Mouse (Mus musculus) forebrain, embryonic 14.5 days (tissue): Measurements from ENCODE around the gene Dact2. TPM values are rescaled to one million over a fixed set of nuclear protein-coding genes. Genes with fewer than 3 reads are reported as not detected.

ENCODE experiments used
- ATAC-seq: fragments of 200-750 bp; cut with Nextera tagmentation; 2 replicates; pipeline ENCODE4 v1.8.0; 2017; ENCODE audit warnings: mild to moderate bottlenecking, moderate library complexity
- DNase-seq: peaks from one replicate; pipeline ENCODE4 v3.0.0-alpha.2; 2015; ENCODE audit warnings: low spot score
- H3K27ac ChIP-seq: fragments of 300-500 bp; sonication (generic); 2 replicates; pipeline ENCODE4 v1.5.1; 2014; ENCODE audit warnings: low read depth, mild to moderate bottlenecking, control low read depth, low read length, moderate library complexity
- H3K27me3 ChIP-seq: fragments of 300-500 bp; sonication (generic); replicated peaks from 2 replicates; pipeline ENCODE4 v1.6.1; 2014; ENCODE audit warnings: low read length, control low read depth, mixed read lengths; ENCODE audit not compliant: control insufficient read depth, insufficient read depth
- H3K36me3 ChIP-seq: fragments of 300-500 bp; sonication (generic); 2 replicates; pipeline ENCODE4 v1.6.1; 2014; ENCODE audit warnings: low read length, control low read depth; ENCODE audit not compliant: control insufficient read depth, insufficient read depth
- H3K4me1 ChIP-seq: fragments of 300-500 bp; sonication (generic); 2 replicates; pipeline ENCODE4 v1.6.1; 2014; ENCODE audit warnings: antibody characterized with exemption, low read length, control low read depth; ENCODE audit not compliant: control insufficient read depth, insufficient read depth
- H3K4me2 ChIP-seq: fragments of 300-500 bp; sonication (generic); 2 replicates; pipeline ENCODE4 v1.6.1; 2014; ENCODE audit warnings: mild to moderate bottlenecking, control low read depth, low read length
- H3K4me3 ChIP-seq: fragments of 300-500 bp; sonication (generic); 2 replicates; pipeline ENCODE4 v1.5.1; 2014; ENCODE audit warnings: low read depth, low read length, control low read depth
- H3K9ac ChIP-seq: fragments of 300-500 bp; sonication (generic); 2 replicates; pipeline ENCODE4 v1.6.1; 2014; ENCODE audit warnings: mild to moderate bottlenecking, low read length, control low read depth, moderate library complexity
- H3K9me3 ChIP-seq: fragments of 300-500 bp; sonication (generic); replicated peaks from 2 replicates; pipeline ENCODE4 v1.6.1; 2016; ENCODE audit warnings: low read length, control low read depth, mixed read lengths; ENCODE audit not compliant: control insufficient read depth
- WGBS: fragments of 180-500 bp; shearing (Covaris S2); extraction: QIAGEN DNeasy Blood & Tissue Kit; methylation state at CpG from one replicate; pipeline ENCODE4 v1.1.7; 2014; 5-methylcytosine and 5-hydroxymethylcytosine counted together
- polyA plus RNA-seq: library from polyadenylated mRNA; unstranded; fragments of >200 nt; fragmentation: Nextera tagmentation; extraction: Ambion mirVana; gene quantifications from 2 replicates; pipeline ENCODE4 v1.2.1, GENCODE M21; 2014

Gene Dact2
- polyA plus RNA-seq, 1 experiment from 2014 or later: 1.4 TPM

- WGBS: 2% methylated on average over 18 of the region's 18 CpGs
- Histone ChIP-seq H3K27me3 (peaks cover 34% of the 10 kb centered on the region), H3K9ac (peak overlapping the region; percentile 65; the same call in 1 of the 2 replicates)
These were observed 1.6 kb downstream of the Dact2 start for GRCm38 (mm10) chr17:14202291-14203030.

GRCm38 (mm10) chr17:14201281-14201787, 2.8 kb downstream of the Dact2 start:
- Histone ChIP-seq H3K4me2 (no peak overlapping the region), H3K9me3 (no peaks in the 10 kb centered on the region), H3K27ac (no peak overlapping the region), H3K27me3 (peaks cover 34% of the 10 kb centered on the region), H3K4me3 (no peak overlapping the region), H3K4me1 (peaks cover 7% of the 10 kb centered on the region), H3K36me3 (no peaks in the 10 kb centered on the region), H3K9ac (no peak overlapping the region)
- no peak for ATAC-seq
- peak; percentile 53 for DNase-seq
- 11% methylated on average over 12 of the region's 12 CpGs for WGBS

More at GRCm38 (mm10) chr17:14202291-14203030, 1.6 kb downstream of the Dact2 start:
- peaks cover 7% of the 10 kb centered on the region for H3K4me1 ChIP-seq
- DNase-seq (peak; percentile 30), ATAC-seq (no peak)
- peak overlapping the region; percentile 92 for H3K4me2 ChIP-seq
- H3K9me3 ChIP-seq: no peaks in the 10 kb centered on the region
- no peaks in the 10 kb centered on the region for H3K36me3 ChIP-seq
- no peak overlapping the region for H3K27ac ChIP-seq
- H3K4me3 ChIP-seq: peak overlapping the region; percentile 57

GRCm38 (mm10) chr17:14200206-14200605, 3.9 kb downstream of the Dact2 start:
- 82% methylated on average over 7 of the region's 7 CpGs for WGBS
- Histone ChIP-seq H3K4me3 (no peak overlapping the region), H3K9me3 (no peaks in the 10 kb centered on the region), H3K9ac (no peak overlapping the region), H3K27ac (no peak overlapping the region), H3K4me2 (no peak overlapping the region), H3K36me3 (no peaks in the 10 kb centered on the region), H3K27me3 (peaks cover 34% of the 10 kb centered on the region), H3K4me1 (peaks cover 7% of the 10 kb centered on the region)
- ATAC-seq (no peak), DNase-seq (no peak)

GRCm38 (mm10) chr17:14199621-14200020, 4.5 kb downstream of the Dact2 start:
- Histone ChIP-seq H3K4me2 (no peak overlapping the region), H3K4me3 (no peak overlapping the region), H3K4me1 (peaks cover 7% of the 10 kb centered on the region), H3K27me3 (peaks cover 34% of the 10 kb centered on the region), H3K9me3 (no peaks in the 10 kb centered on the region), H3K9ac (no peak overlapping the region), H3K36me3 (no peaks in the 10 kb centered on the region), H3K27ac (no peak overlapping the region)
- ATAC-seq (no peak), DNase-seq (no peak)
- 25% methylated on average over 4 of the region's 4 CpGs for WGBS

- Histone ChIP-seq H3K4me1 (no peaks in the 10 kb centered on the region), H3K9ac (no peak overlapping the region), H3K4me3 (no peak overlapping the region), H3K27me3 (no peaks in the 10 kb centered on the region), H3K9me3 (no peaks in the 10 kb centered on the region), H3K4me2 (no peak overlapping the region), H3K36me3 (no peaks in the 10 kb centered on the region), H3K27ac (no peak overlapping the region)
- DNase-seq (no peak), ATAC-seq (no peak)
- WGBS: 75% methylated on average over 9 of the region's 9 CpGs
These were observed 11.2 kb downstream of the Dact2 start for GRCm38 (mm10) chr17:14192924-14193323.

- Histone ChIP-seq H3K4me2 (no peak overlapping the region), H3K9ac (no peak overlapping the region), H3K4me1 (no peaks in the 10 kb centered on the region), H3K9me3 (no peaks in the 10 kb centered on the region), H3K27ac (no peak overlapping the region), H3K36me3 (no peaks in the 10 kb centered on the region), H3K27me3 (no peaks in the 10 kb centered on the region), H3K4me3 (no peak overlapping the region)
- DNase-seq (no peak), ATAC-seq (no peak)
- 86% methylated on average over 4 of the region's 4 CpGs for WGBS
These were observed 11.7 kb downstream of the Dact2 start for GRCm38 (mm10) chr17:14192432-14192831.

- Histone ChIP-seq H3K27me3 (no peaks in the 10 kb centered on the region), H3K27ac (no peak overlapping the region), H3K4me3 (no peak overlapping the region), H3K36me3 (no peaks in the 10 kb centered on the region), H3K4me1 (no peaks in the 10 kb centered on the region), H3K9ac (no peak overlapping the region), H3K4me2 (no peak overlapping the region), H3K9me3 (no peaks in the 10 kb centered on the region)
- DNase-seq (no peak), ATAC-seq (no peak)
These were observed 15.6 kb downstream of the Dact2 start for GRCm38 (mm10) chr17:14188455-14188854.

- Histone ChIP-seq H3K9ac (no peak overlapping the region), H3K27me3 (no peaks in the 10 kb centered on the region), H3K4me2 (no peak overlapping the region), H3K9me3 (no peaks in the 10 kb centered on the region), H3K4me3 (no peak overlapping the region), H3K4me1 (no peaks in the 10 kb centered on the region), H3K27ac (no peak overlapping the region), H3K36me3 (no peaks in the 10 kb centered on the region)
- ATAC-seq (no peak), DNase-seq (no peak)
These were observed 17.0 kb downstream of the Dact2 start for GRCm38 (mm10) chr17:14187096-14187495.

GRCm38 (mm10) chr17:14186176-14186575, 17.9 kb downstream of the Dact2 start:
- Histone ChIP-seq H3K4me3 (no peak overlapping the region), H3K4me1 (no peaks in the 10 kb centered on the region), H3K4me2 (no peak overlapping the region), H3K9me3 (no peaks in the 10 kb centered on the region), H3K36me3 (no peaks in the 10 kb centered on the region), H3K9ac (no peak overlapping the region), H3K27me3 (no peaks in the 10 kb centered on the region), H3K27ac (no peak overlapping the region)
- WGBS: 89% methylated on average over 3 of the region's 3 CpGs
- ATAC-seq (no peak), DNase-seq (no peak)
